Mouse (Mus musculus) heart, embryonic 12.5 days (tissue): ENCODE measurements around the gene Rbm7. TPM values are rescaled to one million over a fixed set of nuclear protein-coding genes. Genes with fewer than 3 reads are reported as not detected.
"Not testable (repeated sequence)": the region's sequence is repeated elsewhere in the genome, so short reads cannot be mapped to it uniquely, and the experiment has no call there.

Experiments
- ATAC-seq: fragments of 200-750 bp; cut with Nextera tagmentation; 2 replicates; pipeline ENCODE4 v1.8.0; 2017; ENCODE audit warnings: moderate TSS enrichment, moderate library complexity; ENCODE audit not compliant: insufficient number of reproducible peaks, low FRiP score
- H3K27ac ChIP-seq: fragments of 300-500 bp; sonication (generic); 2 replicates; pipeline ENCODE4 v1.5.1; 2016; ENCODE audit warnings: mild to moderate bottlenecking, moderate library complexity; ENCODE audit not compliant: poor library complexity, severe bottlenecking
- H3K27me3 ChIP-seq: fragments of 300-500 bp; sonication (generic); replicated peaks from 2 replicates; pipeline ENCODE4 v1.6.1; 2016; ENCODE audit warnings: mild to moderate bottlenecking, moderate library complexity
- H3K36me3 ChIP-seq: fragments of 300-500 bp; sonication (generic); 2 replicates; pipeline ENCODE4 v1.6.1; 2016; ENCODE audit warnings: mild to moderate bottlenecking, moderate library complexity
- H3K4me1 ChIP-seq: fragments of 300-500 bp; sonication (generic); replicated peaks from 2 replicates; pipeline ENCODE4 v1.6.1; 2016; ENCODE audit warnings: mild to moderate bottlenecking
- H3K4me2 ChIP-seq: fragments of 300-500 bp; sonication (generic); 2 replicates; pipeline ENCODE4 v1.6.1; 2016; ENCODE audit warnings: mild to moderate bottlenecking, moderate library complexity
- H3K4me3 ChIP-seq: fragments of 300-500 bp; sonication (generic); 2 replicates; pipeline ENCODE4 v1.5.1; 2016; ENCODE audit warnings: mild to moderate bottlenecking
- H3K9ac ChIP-seq: fragments of 300-500 bp; sonication (generic); 2 replicates; pipeline ENCODE4 v1.6.1; 2016; ENCODE audit warnings: mild to moderate bottlenecking, moderate library complexity
- H3K9me3 ChIP-seq: fragments of 300-500 bp; sonication (generic); replicated peaks from 2 replicates; pipeline ENCODE4 v1.6.1; 2016; ENCODE audit warnings: mild to moderate bottlenecking, moderate library complexity
- WGBS: fragments of 180-500 bp; shearing (Covaris S2); methylation state at CpG from one replicate; pipeline ENCODE4 v1.1.7; 2016; 5-methylcytosine and 5-hydroxymethylcytosine counted together
- polyA plus RNA-seq: library from polyadenylated mRNA; unstranded; fragments of >200 nt; fragmentation: Nextera tagmentation; extraction: Ambion mirVana; gene quantifications from 2 replicates; pipeline ENCODE4 v1.2.1, GENCODE M21; 2016

The Rbm7 gene
- 86.0 and 91.2 TPM in 2 replicates for polyA plus RNA-seq

GRCm38 (mm10) chr9:48494817-48495547, at the start of gene Rbm7, which contains the start of gene Gm5617:
Rbm7 (minus strand) TSS chr9:48495299.
Gm5617 (plus strand) TSS chr9:48495442.
- H3K27me3 ChIP-seq: 0 out of 2 replicates have a peak, but pooled peaks cover 12% of the 10 kb centered on the region
- peak; percentile 100 for ATAC-seq
- H3K36me3 ChIP-seq: peaks cover 27% of the 10 kb centered on the region
- H3K27ac ChIP-seq: peak within 1 kb of the TSS; percentile 91
- 0% methylated on average over 72 of the region's 72 CpGs for WGBS
- H3K9ac ChIP-seq: peak within 1 kb of the TSS; percentile 96
- peaks cover 20% of the 10 kb centered on the region for H3K4me1 ChIP-seq
- H3K9me3 ChIP-seq: no peaks in the 10 kb centered on the region
- H3K4me2 ChIP-seq: peak within 1 kb of the TSS; percentile 83
- H3K4me3 ChIP-seq: peak within 1 kb of the TSS; percentile 97

- no peak overlapping the region for H3K27ac ChIP-seq
- no peak overlapping the region for H3K9ac ChIP-seq
- no peak for ATAC-seq
- H3K4me3 ChIP-seq: peak overlapping the region; percentile 31
- WGBS: 13% methylated on average over 12 of the region's 12 CpGs
- H3K36me3 ChIP-seq: no peaks in the 10 kb centered on the region
- H3K9me3 ChIP-seq: peaks cover 11% of the 10 kb centered on the region; the same call in 1 of the 2 replicates
- peak overlapping the region; percentile 59 for H3K4me2 ChIP-seq
- H3K4me1 ChIP-seq: no peaks in the 10 kb centered on the region
- H3K27me3 ChIP-seq: peaks cover 9% of the 10 kb centered on the region; the same call in 1 of the 2 replicates
These were observed 43.6 kb upstream of the Rbm7 start for GRCm38 (mm10) chr9:48538688-48539087.

- Histone ChIP-seq H3K4me3 (peak overlapping the region; percentile 31), H3K4me1 (no peaks in the 10 kb centered on the region), H3K36me3 (no peaks in the 10 kb centered on the region), H3K27ac (no peak overlapping the region), H3K9me3 (peaks cover 11% of the 10 kb centered on the region; the same call in 1 of the 2 replicates), H3K27me3 (peaks cover 9% of the 10 kb centered on the region; the same call in 1 of the 2 replicates), H3K4me2 (peak overlapping the region; percentile 59), H3K9ac (no peak overlapping the region)
- no peak for ATAC-seq
- 3% methylated on average over 17 of the region's 17 CpGs for WGBS
These were observed 43.0 kb upstream of the Rbm7 start for GRCm38 (mm10) chr9:48538044-48538645.

GRCm38 (mm10) chr9:48537616-48538015, 42.5 kb upstream of the Rbm7 start:
- Histone ChIP-seq H3K9me3 (peaks cover 11% of the 10 kb centered on the region; the same call in 1 of the 2 replicates), H3K4me2 (peak overlapping the region; percentile 59)
- H3K27me3 ChIP-seq, H3K4me1 ChIP-seq, H3K27ac ChIP-seq, H3K9ac ChIP-seq, ATAC-seq, H3K36me3 ChIP-seq, H3K4me3 ChIP-seq: not testable (repeated sequence)
- WGBS: 47% methylated on average over 1 of the region's 1 CpGs

- Histone ChIP-seq H3K27ac (no peak overlapping the region), H3K4me3 (no peak overlapping the region), H3K36me3 (no peaks in the 10 kb centered on the region), H3K9ac (no peak overlapping the region), H3K4me1 (no peaks in the 10 kb centered on the region), H3K9me3 (peaks cover 9% of the 10 kb centered on the region; the same call in 1 of the 2 replicates), H3K4me2 (no peak overlapping the region), H3K27me3 (peaks cover 9% of the 10 kb centered on the region; the same call in 1 of the 2 replicates)
- 71% methylated on average over 1 of the region's 1 CpGs for WGBS
- ATAC-seq: no peak
These were observed 41.3 kb upstream of the Rbm7 start for GRCm38 (mm10) chr9:48536414-48536813.

GRCm38 (mm10) chr9:48532730-48533129, 37.6 kb upstream of the Rbm7 start:
- ATAC-seq: no peak
- Histone ChIP-seq H3K9me3 (0 out of 2 replicates have a peak, but pooled peaks cover 3% of the 10 kb centered on the region), H3K4me2 (no peak overlapping the region), H3K9ac (no peak overlapping the region), H3K4me3 (no peak overlapping the region), H3K27ac (no peak overlapping the region), H3K36me3 (no peaks in the 10 kb centered on the region), H3K4me1 (no peaks in the 10 kb centered on the region), H3K27me3 (peaks cover 3% of the 10 kb centered on the region; the same call in 1 of the 2 replicates)
- 87% methylated on average over 2 of the region's 2 CpGs for WGBS

- Histone ChIP-seq H3K4me1 (no peaks in the 10 kb centered on the region), H3K9ac (no peak overlapping the region), H3K4me3 (no peak overlapping the region), H3K9me3 (0 out of 2 replicates have a peak, but pooled peaks cover 3% of the 10 kb centered on the region), H3K27ac (no peak overlapping the region), H3K4me2 (no peak overlapping the region), H3K27me3 (peaks cover 3% of the 10 kb centered on the region; the same call in 1 of the 2 replicates), H3K36me3 (no peaks in the 10 kb centered on the region)
- WGBS: 66% methylated on average over 3 of the region's 3 CpGs
- ATAC-seq: no peak
These were observed 37.1 kb upstream of the Rbm7 start for GRCm38 (mm10) chr9:48532203-48532602.

GRCm38 (mm10) chr9:48531294-48531693, 36.2 kb upstream of the Rbm7 start:
- H3K9ac ChIP-seq: no peak overlapping the region
- H3K27me3 ChIP-seq: peaks cover 3% of the 10 kb centered on the region; the same call in 1 of the 2 replicates
- H3K4me3 ChIP-seq: no peak overlapping the region
- no peak for ATAC-seq
- 0 out of 2 replicates have a peak, but pooled peaks cover 3% of the 10 kb centered on the region for H3K9me3 ChIP-seq
- WGBS: 81% methylated on average over 4 of the region's 4 CpGs
- H3K4me1 ChIP-seq: no peaks in the 10 kb centered on the region
- no peak overlapping the region for H3K4me2 ChIP-seq
- H3K27ac ChIP-seq: no peak overlapping the region
- H3K36me3 ChIP-seq: no peaks in the 10 kb centered on the region

GRCm38 (mm10) chr9:48526520-48526919, 31.4 kb upstream of the Rbm7 start:
- 82% methylated on average over 4 of the region's 4 CpGs for WGBS
- H3K27me3 ChIP-seq: peaks cover 3% of the 10 kb centered on the region; the same call in 1 of the 2 replicates
- no peaks in the 10 kb centered on the region for H3K9me3 ChIP-seq
- no peak overlapping the region for H3K9ac ChIP-seq
- H3K4me3 ChIP-seq: no peak overlapping the region
- H3K36me3 ChIP-seq: no peaks in the 10 kb centered on the region
- H3K4me2 ChIP-seq: no peak overlapping the region
- ATAC-seq: no peak
- no peaks in the 10 kb centered on the region for H3K4me1 ChIP-seq
- H3K27ac ChIP-seq: no peak overlapping the region

GRCm38 (mm10) chr9:48525566-48525965, 30.5 kb upstream of the Rbm7 start:
- Histone ChIP-seq H3K36me3 (no peaks in the 10 kb centered on the region), H3K27me3 (peaks cover 3% of the 10 kb centered on the region; the same call in 1 of the 2 replicates), H3K4me1 (no peaks in the 10 kb centered on the region), H3K4me3 (no peak overlapping the region), H3K4me2 (no peak overlapping the region), H3K27ac (no peak overlapping the region), H3K9me3 (no peaks in the 10 kb centered on the region), H3K9ac (no peak overlapping the region)
- 6% methylated on average over 1 of the region's 1 CpGs for WGBS
- ATAC-seq: no peak

- not testable (repeated sequence) for H3K4me1 ChIP-seq, H3K4me2 ChIP-seq, H3K4me3 ChIP-seq, H3K9me3 ChIP-seq, H3K36me3 ChIP-seq, H3K27ac ChIP-seq, H3K27me3 ChIP-seq, H3K9ac ChIP-seq, ATAC-seq
- WGBS: 13% methylated on average over 5 of the region's 7 CpGs
These were observed 25.3 kb upstream of the Rbm7 start for GRCm38 (mm10) chr9:48520405-48520804.
